Comparison of ENCODE assay signal across 8 mouse cellular contexts in genomic region chr6:124321481-124322475, GRCm38 (mm10). TPM values are rescaled to one million over a fixed set of nuclear protein-coding genes. Genes with fewer than 3 reads are reported as not detected.
A peak's percentile ranks its signal among the peaks of the same experiment; 100 is the strongest.
DNase-seq lines count a peak whose midpoint lies in the region; ATAC-seq and TF ChIP-seq lines count a peak whose summit lies in the region.
"Had no signal": no experiment of that assay in that cellular context is flagged by ENCODE, and none has a peak within 500 bp of the region (broad histone marks: within the 10 kb centered on the region; RNA-seq: fewer than 3 reads in every experiment).

No protein-coding gene starts in this region.

- no peak overlapping the region for H3K27ac ChIP-seq in cortical plate, adult 2 months (ENCODE audit: insufficient read depth, low read length)
- H3K27ac ChIP-seq in forebrain, postnatal 0 days (ENCODE audit: low read depth, low read length), result no peak overlapping the region
- H3K27ac ChIP-seq: liver, embryonic 15.5 days had no signal

- no peak for TF ChIP-seq POLR2A in cortical plate, adult 2 months (IDR thresholded peaks at IDR 0.05; ENCODE audit: extremely low read depth, insufficient read depth, low read length)

- H3K4me3 ChIP-seq in cortical plate, adult 2 months (ENCODE audit: insufficient read depth, low read length), result peak overlapping the region; percentile 37; the same call in 1 of the 2 replicates
- no peak overlapping the region for H3K4me3 ChIP-seq in forebrain, postnatal 0 days (ENCODE audit: low read depth, low read length)
- H3K4me3 ChIP-seq: liver, embryonic 15.5 days had no signal

- no peaks in the 10 kb centered on the region for H3K27me3 ChIP-seq in forebrain, postnatal 0 days (ENCODE audit: insufficient read depth, low read length)
- H3K27me3 ChIP-seq: liver, embryonic 15.5 days had no signal

- WGBS in forebrain, postnatal 0 days, result 78% methylated on average over 16 of the region's 16 CpGs

- H3K9me3 ChIP-seq in forebrain, postnatal 0 days (ENCODE audit: low read length), result no peaks in the 10 kb centered on the region
- H3K9me3 ChIP-seq: liver, embryonic 15.5 days had no signal

- H3K9ac ChIP-seq in forebrain, postnatal 0 days, result no peak overlapping the region
- H3K9ac ChIP-seq: liver, embryonic 15.5 days had no signal

- DNase-seq in 3134 (ENCODE audit: extremely low read depth, insufficient read length, low spot score) (peak; percentile 51), 3T3-L1 (ENCODE audit: low read depth, low spot score) (peak; percentile 39)
- no peak for DNase-seq in forebrain, postnatal 0 days
- no peak for DNase-seq in urinary bladder, postnatal 36 days (ENCODE audit: low spot score in 2 of 2)
- DNase-seq in lung, postnatal 25 days (ENCODE audit: low spot score), result no peak

- ATAC-seq in megakaryocyte-erythroid progenitor cell, adult 5-6 weeks (replicated peaks; ENCODE audit: low FRiP score, low TSS enrichment, poor library complexity, severe bottlenecking), result peak; percentile 95
- ATAC-seq in forebrain, postnatal 0 days, result no peak

- no peak overlapping the region for H3K4me2 ChIP-seq in forebrain, postnatal 0 days (ENCODE audit: low read depth)
- H3K4me2 ChIP-seq: liver, embryonic 15.5 days had no signal

- no peak for TF ChIP-seq CTCF in cortical plate, adult 2 months (IDR thresholded peaks at IDR 0.05; ENCODE audit: extremely low read depth, insufficient read depth, low read length)
- TF ChIP-seq CTCF in forebrain, postnatal 0 days (IDR thresholded peaks at IDR 0.05; ENCODE audit: low read depth), result no peak

- no peaks in the 10 kb centered on the region for H3K36me3 ChIP-seq in forebrain, postnatal 0 days (ENCODE audit: insufficient read depth)
- H3K36me3 ChIP-seq: liver, embryonic 15.5 days had no signal

- H3K4me1 ChIP-seq in cortical plate, adult 2 months (ENCODE audit: control insufficient read depth, insufficient read depth, low read length), result no peaks in the 10 kb centered on the region; the same call in 1 of the 2 replicates
- no peaks in the 10 kb centered on the region for H3K4me1 ChIP-seq in forebrain, postnatal 0 days (ENCODE audit: insufficient read depth)
- H3K4me1 ChIP-seq: liver, embryonic 15.5 days had no signal

RNA-seq across cellular contexts. Expression of gene Cd163, which starts 17.3 kb away (rescaled TPM):
- 0.35 and 0.44 TPM in 2 replicates for polyA plus RNA-seq in cortical plate, adult 2 months (2012; rRNA removed)
- total RNA-seq in megakaryocyte-erythroid progenitor cell, adult 5-6 weeks (2014; fragmentation: Nextera tagmentation), result 1.1 TPM in 1 of 2 replicates, not detected in the other
- total RNA-seq in megakaryocyte-erythroid progenitor cell, adult 5-6 weeks (2017), result 0.99 and 2.9 TPM in 2 replicates
- 2.8 and 5.0 TPM in 2 replicates for total RNA-seq in forebrain, postnatal 0 days (2014; rRNA removed)
- polyA plus RNA-seq in forebrain, postnatal 0 days (2015; fragmentation: Nextera tagmentation; extraction: Ambion mirVana), result 1.1 and 1.6 TPM in 2 replicates

Comparison
In these comparisons a context has a peak if more than half of its experiments do, and no peak if none do; other contexts are left out.
1. DNase-seq: peak in 3134 (single experiment) and 3T3-L1 (single experiment); none in forebrain, postnatal 0 days (single experiment), urinary bladder, postnatal 36 days (0 of 2) and lung, postnatal 25 days (single experiment).